ENCODE assay signal across 15 mouse cellular contexts in genomic region chr6:64650765-64651164, GRCm38 (mm10).
A peak's percentile ranks its signal among the peaks of the same experiment; 100 is the strongest.
DNase-seq lines count a peak whose midpoint lies in the region; ATAC-seq and TF ChIP-seq lines count a peak whose summit lies in the region.
"Had no signal": no experiment of that assay in that cellular context is flagged by ENCODE, and none has a peak within 500 bp of the region (broad histone marks: within the 10 kb centered on the region; RNA-seq: fewer than 3 reads in every experiment).

No protein-coding gene starts in this region.

- no peak for TF ChIP-seq CTCF in forebrain, postnatal 0 days (IDR thresholded peaks at IDR 0.05; ENCODE audit: low read depth)

- no peak for DNase-seq in forebrain, embryonic 11.5 days (ENCODE audit: low spot score)
- DNase-seq in forebrain, postnatal 0 days: no peak
- DNase-seq in ES-CJ7 (ENCODE audit: low read depth, low spot score): peak; percentile 19
- DNase-seq in lung, postnatal 10 days: no peak
- no peak for DNase-seq in cerebellum, adult 18-20 months
- no peak for DNase-seq in left cerebral cortex, adult 18-20 months (ENCODE audit: low spot score in 2 of 2)
- DNase-seq: adrenal gland, adult 8-10 months; cerebellum, postnatal 25 days; gastrocnemius, adult 2 months; heart, adult 18-20 months had no signal

- H3K36me3 ChIP-seq in forebrain, embryonic 11.5 days (ENCODE audit: control insufficient read depth, insufficient read depth, low read length): no peaks in the 10 kb centered on the region
- H3K36me3 ChIP-seq in forebrain, postnatal 0 days (ENCODE audit: insufficient read depth): no peaks in the 10 kb centered on the region
- no peaks in the 10 kb centered on the region for H3K36me3 ChIP-seq in forebrain, embryonic 13.5 days (ENCODE audit: poor library complexity, severe bottlenecking)
- H3K36me3 ChIP-seq in limb, embryonic 12.5 days: no peaks in the 10 kb centered on the region
- H3K36me3 ChIP-seq: intestine, embryonic 15.5 days; liver, embryonic 15.5 days; neural tube, embryonic 13.5 days had no signal

- peaks cover 4% of the 10 kb centered on the region; the same call in 1 of the 2 replicates for H3K4me1 ChIP-seq in forebrain, embryonic 11.5 days (replicated peaks; ENCODE audit: control insufficient read depth, insufficient read depth, low read length)
- no peaks in the 10 kb centered on the region for H3K4me1 ChIP-seq in forebrain, postnatal 0 days (ENCODE audit: insufficient read depth)
- H3K4me1 ChIP-seq in forebrain, embryonic 13.5 days: peaks cover 15% of the 10 kb centered on the region; the same call in 1 of the 2 replicates
- peaks cover 3% of the 10 kb centered on the region for H3K4me1 ChIP-seq in limb, embryonic 12.5 days (replicated peaks)
- H3K4me1 ChIP-seq: intestine, embryonic 15.5 days; liver, embryonic 15.5 days had no signal

- no peak overlapping the region for H3K9ac ChIP-seq in forebrain, embryonic 11.5 days (ENCODE audit: low read length)
- H3K9ac ChIP-seq in forebrain, postnatal 0 days: no peak overlapping the region
- H3K9ac ChIP-seq in forebrain, embryonic 13.5 days: no peak overlapping the region
- H3K9ac ChIP-seq in limb, embryonic 12.5 days (replicated peaks): no peak overlapping the region
- H3K9ac ChIP-seq: intestine, embryonic 15.5 days; liver, embryonic 15.5 days; neural tube, embryonic 13.5 days had no signal

- peak; percentile 44; the same call in 1 of the 2 replicates for ATAC-seq in forebrain, embryonic 11.5 days (replicated peaks; ENCODE audit: low FRiP score)
- no peak for ATAC-seq in forebrain, postnatal 0 days
- ATAC-seq in forebrain, embryonic 13.5 days: peak; percentile 17; the same call in 1 of the 2 replicates
- ATAC-seq in limb, embryonic 12.5 days (ENCODE audit: insufficient number of reproducible peaks, insufficient read depth, low FRiP score, low TSS enrichment, low read depth): 0 out of 2 replicates have a peak, but pooled peaks have one; percentile 15
- ATAC-seq: intestine, embryonic 15.5 days had no signal

- no peaks in the 10 kb centered on the region for H3K27me3 ChIP-seq in forebrain, embryonic 11.5 days (ENCODE audit: control insufficient read depth, insufficient read depth, low read length)
- H3K27me3 ChIP-seq in forebrain, postnatal 0 days (ENCODE audit: insufficient read depth, low read length): no peaks in the 10 kb centered on the region
- H3K27me3 ChIP-seq in forebrain, embryonic 13.5 days: no peaks in the 10 kb centered on the region
- no peaks in the 10 kb centered on the region for H3K27me3 ChIP-seq in limb, embryonic 12.5 days
- H3K27me3 ChIP-seq: intestine, embryonic 15.5 days; liver, embryonic 15.5 days; neural tube, embryonic 13.5 days had no signal

- 9% methylated on average over 7 of the region's 7 CpGs for WGBS in forebrain, embryonic 11.5 days
- 15% methylated on average over 7 of the region's 7 CpGs for WGBS in forebrain, postnatal 0 days
- 7% methylated on average over 7 of the region's 7 CpGs for WGBS in forebrain, embryonic 13.5 days
- WGBS in limb, embryonic 12.5 days: 13% methylated on average over 7 of the region's 7 CpGs

- H3K9me3 ChIP-seq in forebrain, embryonic 11.5 days (ENCODE audit: control insufficient read depth, low read length): no peaks in the 10 kb centered on the region
- no peaks in the 10 kb centered on the region for H3K9me3 ChIP-seq in forebrain, postnatal 0 days (ENCODE audit: low read length)
- H3K9me3 ChIP-seq in forebrain, embryonic 13.5 days (replicated peaks): no peaks in the 10 kb centered on the region
- H3K9me3 ChIP-seq in limb, embryonic 12.5 days: no peaks in the 10 kb centered on the region
- H3K9me3 ChIP-seq: intestine, embryonic 15.5 days; liver, embryonic 15.5 days; neural tube, embryonic 13.5 days had no signal

- no peak overlapping the region for H3K4me3 ChIP-seq in forebrain, embryonic 11.5 days (ENCODE audit: low read depth, low read length)
- no peak overlapping the region for H3K4me3 ChIP-seq in forebrain, postnatal 0 days (ENCODE audit: low read depth, low read length)
- no peak overlapping the region for H3K4me3 ChIP-seq in forebrain, embryonic 13.5 days
- no peak overlapping the region for H3K4me3 ChIP-seq in limb, embryonic 12.5 days (replicated peaks)
- H3K4me3 ChIP-seq: gastrocnemius, adult 2 months; intestine, embryonic 15.5 days; liver, embryonic 15.5 days; neural tube, embryonic 13.5 days had no signal

- H3K4me2 ChIP-seq in forebrain, embryonic 11.5 days (ENCODE audit: low read depth, low read length, severe bottlenecking): no peak overlapping the region
- no peak overlapping the region for H3K4me2 ChIP-seq in forebrain, postnatal 0 days (ENCODE audit: low read depth)
- H3K4me2 ChIP-seq in forebrain, embryonic 13.5 days: 0 out of 2 replicates have a peak overlapping the region, but pooled peaks have one; percentile 13
- H3K4me2 ChIP-seq in limb, embryonic 12.5 days: 0 out of 2 replicates have a peak overlapping the region, but pooled peaks have one; percentile 20
- H3K4me2 ChIP-seq: intestine, embryonic 15.5 days; liver, embryonic 15.5 days; neural tube, embryonic 13.5 days had no signal

- H3K27ac ChIP-seq in forebrain, embryonic 11.5 days (ENCODE audit: low read depth, low read length): no peak overlapping the region
- H3K27ac ChIP-seq in forebrain, postnatal 0 days (ENCODE audit: low read depth, low read length): no peak overlapping the region
- H3K27ac ChIP-seq in forebrain, embryonic 13.5 days: no peak overlapping the region
- no peak overlapping the region for H3K27ac ChIP-seq in limb, embryonic 12.5 days
- H3K27ac ChIP-seq: gastrocnemius, adult 2 months; intestine, embryonic 15.5 days; liver, embryonic 15.5 days; neural tube, embryonic 13.5 days had no signal

Comparison
In these comparisons a context has a peak if more than half of its experiments do, and no peak if none do; other contexts are left out.
1. H3K4me2 ChIP-seq: peak in forebrain, embryonic 13.5 days (single experiment) and limb, embryonic 12.5 days (single experiment); none in forebrain, embryonic 11.5 days (single experiment) and forebrain, postnatal 0 days (single experiment).